Mouse (Mus musculus) forebrain, embryonic 13.5 days (tissue): ENCODE measurements around the gene Mfap3l. TPM values are rescaled to one million over a fixed set of nuclear protein-coding genes. Genes with fewer than 3 reads are reported as not detected.

Experiments
- polyA plus RNA-seq: library from polyadenylated mRNA; unstranded; fragments of >200 nt; fragmentation: Nextera tagmentation; extraction: Ambion mirVana; gene quantifications from 2 replicates; pipeline ENCODE4 v1.2.1, GENCODE M21; 2015

The Mfap3l gene
- polyA plus RNA-seq, 1 experiment from 2014 or later = 0.67 TPM

Other genes starting within 250 kb of the Mfap3l start
- gene Gm10283, start 129.6 kb upstream of the Mfap3l start, polyA plus RNA-seq = not detected in 2 replicates
- gene Aadat, start 126.9 kb upstream of the Mfap3l start, polyA plus RNA-seq = 0.40 and 0.76 TPM in 2 replicates